Mouse (Mus musculus) ES-E14 (cell line): ENCODE results near the gene Rps10. TPM values are rescaled to one million over a fixed set of nuclear protein-coding genes. Genes with fewer than 3 reads are reported as not detected.

Source experiments
- DNase-seq: peaks from one replicate; pipeline ENCODE4 v3.0.0-alpha.2; 2013; ENCODE audit warnings: low read depth, low spot score
- H3K27ac ChIP-seq: 2 replicates; pipeline ENCODE4 v1.5.1; 2012; ENCODE audit warnings: low read depth, mild to moderate bottlenecking, low read length, moderate library complexity, mixed read lengths; ENCODE audit not compliant: poor library complexity, insufficient read depth, severe bottlenecking
- H3K36me3 ChIP-seq: 2 replicates; pipeline ENCODE4 v1.6.1; 2012; ENCODE audit warnings: mild to moderate bottlenecking, low read length, moderate library complexity, mixed read lengths; ENCODE audit not compliant: control insufficient read depth, poor library complexity, insufficient read depth, severe bottlenecking
- H3K4me1 ChIP-seq, 2 experiments: fragments of 150-350 bp in 1 of 2; sonication (generic) in 1 of 2; 2 replicates each; pipeline ENCODE4 v1.6.1; 2012; ENCODE audit warnings: low read length in 2 of 2, mild to moderate bottlenecking in 1 of 2, mixed read lengths in 1 of 2; ENCODE audit not compliant: control insufficient read depth in 2 of 2, insufficient read depth in 2 of 2, poor library complexity in 1 of 2
- H3K4me3 ChIP-seq, 2 experiments: fragments of 150-350 bp in 1 of 2; sonication (generic) in 1 of 2; 2 replicates each; pipeline ENCODE4 v1.5.1; 2012; ENCODE audit warnings: low read length in 2 of 2, low read depth in 1 of 2, mild to moderate bottlenecking in 1 of 2, mixed read lengths in 1 of 2; ENCODE audit not compliant: insufficient read depth in 1 of 2, poor library complexity in 1 of 2, severe bottlenecking in 1 of 2
- H3K9ac ChIP-seq: 2 replicates; pipeline ENCODE4 v1.6.1; 2012; ENCODE audit warnings: low read depth, mild to moderate bottlenecking, low read length, mixed read lengths; ENCODE audit not compliant: poor library complexity, insufficient read depth, severe bottlenecking
- H3K9me3 ChIP-seq: fragments of 150-350 bp; sonication (generic); 2 replicates; pipeline ENCODE4 v1.6.1; 2012; ENCODE audit warnings: low read depth, mild to moderate bottlenecking, low read length; ENCODE audit not compliant: control insufficient read depth, insufficient read depth
- CHD2 ChIP-seq: IDR thresholded peaks from 2 replicates; pipeline ENCODE4 v1.6.1; 2014; ENCODE audit warnings: mild to moderate bottlenecking, low read depth, low read length, inconsistent platforms
- HCFC1 ChIP-seq: IDR thresholded peaks from 2 replicates; pipeline ENCODE4 v1.6.1; 2012; ENCODE audit warnings: low read length, inconsistent platforms, borderline replicate concordance; ENCODE audit not compliant: insufficient read depth
- MAFK ChIP-seq: IDR thresholded peaks from 2 replicates; pipeline ENCODE4 v1.6.1; 2014; ENCODE audit warnings: mild to moderate bottlenecking, low read depth, low read length, inconsistent platforms; ENCODE audit not compliant: insufficient read depth
- ZC3H11A ChIP-seq: IDR thresholded peaks from 2 replicates; pipeline ENCODE4 v1.6.1; 2012; ENCODE audit warnings: low read depth, mild to moderate bottlenecking, inconsistent platforms, low read length, borderline replicate concordance
- ZNF384 ChIP-seq: IDR thresholded peaks from 2 replicates; pipeline ENCODE4 v1.6.1; 2012; ENCODE audit warnings: low read depth, low read length, inconsistent platforms
- in situ Hi-C, 2 experiments: fragments of 600-800 bp; cut with MboI; formaldehyde crosslinking; loops; one replicate each; pipeline ENCODE4 v1.15.1; 2025; ENCODE audit warnings: low sequenced_read_pairs in 2 of 2, inconsistent platforms in 1 of 2; ENCODE audit not compliant: unreplicated experiment in 2 of 2
- total RNA-seq: library from RNA; depleted of rRNA; stranded (reverse); fragments of 300-350 nt; gene quantifications from 2 replicates; pipeline ENCODE4 v1.2.3, GENCODE M21; 2012

Gene Rps10
- total RNA-seq, 1 experiment = 1,842 TPM

DNA sequence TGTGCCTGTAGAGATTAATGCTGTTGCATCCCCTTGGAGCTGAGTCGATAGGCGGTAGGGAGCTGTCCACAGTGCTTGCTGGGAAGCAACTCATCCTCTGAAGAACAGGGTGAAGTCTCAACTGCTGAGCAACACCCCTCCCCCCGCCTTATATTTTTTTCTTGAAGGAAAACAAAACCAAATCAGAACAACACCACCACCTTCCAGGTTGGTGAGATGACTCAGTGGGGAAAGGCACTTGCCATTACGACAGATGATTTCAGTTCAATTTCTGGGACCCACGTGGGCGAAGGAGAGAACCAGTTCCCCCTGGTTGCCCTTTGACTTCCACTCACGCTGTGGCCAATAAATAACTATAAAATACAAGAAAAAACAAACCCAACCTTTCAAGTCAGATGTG lies 22.3 kb upstream of the Rps10 start:
- DNase-seq = no peak

DNA sequence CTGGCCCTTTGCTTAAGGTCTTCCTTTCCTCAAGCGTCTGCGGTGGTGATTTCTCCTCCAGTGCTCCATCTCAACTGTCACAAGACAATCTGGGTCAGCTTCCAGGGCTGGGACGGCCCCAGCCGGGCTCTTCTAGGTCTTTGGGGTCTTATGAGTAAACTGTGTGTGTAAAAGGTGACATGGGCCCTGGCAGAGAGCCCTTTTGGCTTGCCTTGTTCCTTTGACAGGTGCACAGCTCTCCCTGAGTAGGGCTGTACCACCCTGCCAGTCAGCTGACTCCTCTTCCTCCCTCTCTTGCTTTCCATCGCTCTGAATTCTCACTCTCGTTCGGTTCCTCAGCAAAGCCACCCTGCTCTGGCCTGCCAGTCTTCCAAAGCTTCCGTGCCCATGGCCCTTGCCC lies 20.7 kb upstream of the Rps10 start:
- peaks cover 0 to 15% of the 10 kb centered on the region in 2 experiments; a peak in 1 of 4 replicates for H3K4me1 ChIP-seq
- no peak overlapping the region for H3K4me3 ChIP-seq
- no peak overlapping the region for H3K9ac ChIP-seq
- H3K36me3 ChIP-seq = no peaks in the 10 kb centered on the region
- no peaks in the 10 kb centered on the region for H3K9me3 ChIP-seq
- TF ChIP-seq HCFC1 = no peak
- no peak for TF ChIP-seq ZNF384
- no peak for TF ChIP-seq CHD2
- no peak for TF ChIP-seq MAFK
- no peak for TF ChIP-seq ZC3H11A
- H3K27ac ChIP-seq = no peak overlapping the region
- no peak for DNase-seq
- in situ Hi-C loops = no loop called here

More for the DNA sequence above, 22.3 kb upstream of the Rps10 start:
- no peak for TF ChIP-seq HCFC1
- no peak for TF ChIP-seq CHD2
- no peak for TF ChIP-seq ZC3H11A
- no peak for TF ChIP-seq MAFK
- no peak for TF ChIP-seq ZNF384
- in situ Hi-C loops = no loop called here
- no peaks in the 10 kb centered on the region for H3K9me3 ChIP-seq
- H3K36me3 ChIP-seq = no peaks in the 10 kb centered on the region
- H3K4me1 ChIP-seq = peaks cover 0 to 9% of the 10 kb centered on the region in 2 experiments; a peak in 1 of 4 replicates
- H3K4me3 ChIP-seq = no peak overlapping the region
- H3K27ac ChIP-seq = no peak overlapping the region
- no peak overlapping the region for H3K9ac ChIP-seq

DNA sequence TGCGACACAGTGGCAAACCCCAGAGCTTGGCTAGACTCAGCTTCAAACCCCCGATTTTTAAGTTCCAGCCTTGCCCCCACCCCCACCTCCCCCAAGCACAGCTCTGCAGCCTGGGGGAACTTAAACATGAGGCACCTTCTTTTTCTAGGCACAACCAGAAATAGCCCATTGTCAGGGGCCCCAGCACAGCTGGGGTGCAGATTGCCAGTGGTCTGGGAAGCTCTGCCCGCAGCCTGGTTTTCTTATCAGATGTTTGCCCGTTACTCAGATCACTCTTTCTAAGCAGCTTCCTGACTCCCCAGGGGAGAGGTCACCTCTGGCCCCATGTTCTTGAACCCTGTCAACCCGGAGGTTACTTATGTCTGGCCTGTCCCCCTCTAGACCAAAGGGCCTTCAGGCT lies 19.9 kb upstream of the Rps10 start:
- Histone ChIP-seq H3K9ac (no peak overlapping the region), H3K36me3 (no peaks in the 10 kb centered on the region), H3K4me1 (peaks cover 1 to 15% of the 10 kb centered on the region in 2 experiments; a peak in 1 of 4 replicates), H3K9me3 (no peaks in the 10 kb centered on the region), H3K4me3 (no peak overlapping the region), H3K27ac (no peak overlapping the region)
- TF ChIP-seq HCFC1 = no peak
- TF ChIP-seq CHD2 = no peak
- TF ChIP-seq ZNF384 = no peak
- no peak for TF ChIP-seq ZC3H11A
- no peak for TF ChIP-seq MAFK
- in situ Hi-C loops = no loop called here
- no peak for DNase-seq

DNA sequence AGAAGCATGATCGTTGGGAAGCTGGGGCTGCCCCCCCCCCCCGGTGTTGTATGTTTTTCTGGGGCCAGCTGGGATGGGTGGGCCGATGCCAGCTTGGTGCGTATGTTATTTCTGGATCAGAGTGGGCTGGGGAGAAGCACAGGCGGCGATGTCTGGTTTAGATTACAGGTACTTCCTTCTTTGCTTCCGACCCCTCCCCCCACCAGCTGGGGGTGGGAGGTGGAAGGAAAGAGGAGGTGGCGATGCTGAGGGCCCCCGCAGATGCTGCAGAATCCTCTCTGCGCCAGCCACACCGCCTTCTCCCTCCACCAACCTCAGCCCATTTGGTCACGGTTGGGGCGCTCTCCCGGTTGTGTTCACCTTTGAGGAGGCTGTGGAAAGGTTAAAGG lies 19.5 kb upstream of the Rps10 start:
- Histone ChIP-seq H3K27ac (no peak overlapping the region), H3K9ac (no peak overlapping the region), H3K4me1 (peaks cover 1 to 15% of the 10 kb centered on the region in 2 experiments; a peak in 1 of 4 replicates), H3K4me3 (peak overlapping the region; percentile 68 to 72), H3K36me3 (no peaks in the 10 kb centered on the region), H3K9me3 (no peaks in the 10 kb centered on the region)
- TF ChIP-seq HCFC1 (no peak), MAFK (no peak), CHD2 (no peak), ZC3H11A (no peak), ZNF384 (no peak)
- no peak for DNase-seq
- in situ Hi-C loops = no loop called here
